Comparison of ENCODE assay signal across 16 mouse cellular contexts in the genomic region with DNA sequence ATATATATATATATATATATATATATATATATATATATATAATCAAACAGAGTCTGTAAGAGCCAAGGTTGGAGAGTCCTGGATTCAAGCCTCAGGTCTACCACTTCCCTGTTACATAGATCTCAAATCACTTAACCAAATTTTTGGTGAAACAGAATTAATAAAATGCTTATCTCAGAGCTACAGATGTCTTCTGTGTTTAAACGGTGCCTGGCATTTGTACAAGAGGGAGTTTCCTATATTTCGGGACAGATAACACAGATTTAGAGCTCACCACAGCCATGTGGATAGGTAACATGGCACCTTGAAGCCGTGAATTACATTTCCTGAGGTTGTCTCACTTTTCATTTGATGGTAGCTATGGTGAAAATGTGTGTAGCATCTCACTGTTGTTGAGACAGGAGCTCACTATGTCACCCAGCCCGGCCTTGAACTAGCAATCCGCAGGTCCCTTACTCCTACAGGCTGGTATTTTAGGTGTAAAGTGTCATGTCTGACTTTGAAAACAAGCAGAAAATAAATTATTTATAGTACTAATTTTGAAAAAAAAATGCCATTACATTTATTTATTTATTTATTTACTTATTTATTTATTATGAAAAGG.
"Had no signal": no experiment of that assay in that cellular context is flagged by ENCODE, and none has a peak within 500 bp of the region (broad histone marks: within the 10 kb centered on the region; RNA-seq: fewer than 3 reads in every experiment).

No protein-coding gene starts in this region.

- H3K9ac ChIP-seq: liver, postnatal 0 days; lung, embryonic 15.5 days; midbrain, embryonic 13.5 days; midbrain, embryonic 15.5 days; neural tube, embryonic 12.5 days; stomach, embryonic 15.5 days had no signal

- H3K36me3 ChIP-seq: lung, embryonic 15.5 days; midbrain, embryonic 13.5 days; midbrain, embryonic 15.5 days; neural tube, embryonic 12.5 days; stomach, embryonic 15.5 days had no signal

- H3K27me3 ChIP-seq: lung, embryonic 15.5 days; neural tube, embryonic 12.5 days; stomach, embryonic 15.5 days had no signal

- H3K9me3 ChIP-seq: lung, embryonic 15.5 days; midbrain, embryonic 13.5 days; midbrain, embryonic 15.5 days; neural tube, embryonic 12.5 days; stomach, embryonic 15.5 days had no signal

- ATAC-seq: liver, postnatal 0 days; lung, postnatal 0 days; midbrain, embryonic 13.5 days; midbrain, embryonic 15.5 days had no signal

- H3K4me3 ChIP-seq: lung, embryonic 15.5 days; midbrain, embryonic 13.5 days; midbrain, embryonic 15.5 days; neural tube, embryonic 12.5 days; stomach, embryonic 15.5 days had no signal

- H3K27ac ChIP-seq: lung, embryonic 15.5 days; macrophage; midbrain, embryonic 13.5 days; midbrain, embryonic 15.5 days; neural tube, embryonic 12.5 days; stomach, postnatal 0 days had no signal

- H3K4me1 ChIP-seq: midbrain, embryonic 13.5 days had no signal

- DNase-seq: liver, postnatal 0 days; lung, adult 2 months; lung, postnatal 14 days; lung, postnatal 36 days; right cerebral cortex, postnatal 14 days; thymus, adult 2 months; thymus, postnatal 25 days; thymus, postnatal 4 days had no signal
